Mouse (Mus musculus): Measurements from ENCODE around the gene Immp2l. TPM values are rescaled to one million over a fixed set of nuclear protein-coding genes. Genes with fewer than 3 reads are reported as not detected.

The Immp2l gene
- total RNA-seq, 1 experiment from 2014 or later, result 14.4 TPM

GRCm38 (mm10) chr12:41315871-41316270 is 292.0 kb downstream of the Immp2l start:
- no peak for DNase-seq

- no peak for DNase-seq
These were observed 292.5 kb downstream of the Immp2l start for GRCm38 (mm10) chr12:41316426-41316825.

GRCm38 (mm10) chr12:41317431-41317830 is 293.5 kb downstream of the Immp2l start:
- DNase-seq, result no peak

- no peak for DNase-seq
These were observed 298.1 kb downstream of the Immp2l start for GRCm38 (mm10) chr12:41322018-41322417.

GRCm38 (mm10) chr12:41324418-41324817 is 300.5 kb downstream of the Immp2l start:
- DNase-seq, result no peak

- no peak for DNase-seq
These were observed 301.9 kb downstream of the Immp2l start for GRCm38 (mm10) chr12:41325756-41326155.

- no peak for DNase-seq
These were observed 307.2 kb downstream of the Immp2l start for GRCm38 (mm10) chr12:41330988-41331671.

GRCm38 (mm10) chr12:41345621-41346020 is 321.7 kb downstream of the Immp2l start:
- no peak for DNase-seq

- DNase-seq, result no peak
These were observed 323.6 kb downstream of the Immp2l start for GRCm38 (mm10) chr12:41347494-41347893.

GRCm38 (mm10) chr12:41349386-41349785 is 325.5 kb downstream of the Immp2l start:
- no peak for DNase-seq

- DNase-seq, result no peak
These were observed 325.9 kb downstream of the Immp2l start for GRCm38 (mm10) chr12:41349814-41350213.

- no peak for DNase-seq
These were observed 327.4 kb downstream of the Immp2l start for GRCm38 (mm10) chr12:41351275-41351674.

- no peak for DNase-seq
These were observed 331.0 kb downstream of the Immp2l start for GRCm38 (mm10) chr12:41354857-41355256.

- no peak for DNase-seq
These were observed 332.1 kb downstream of the Immp2l start for GRCm38 (mm10) chr12:41356040-41356439.

- no peak for DNase-seq
These were observed 362.8 kb downstream of the Immp2l start for GRCm38 (mm10) chr12:41386685-41387084.

- DNase-seq, result no peak
These were observed 370.3 kb downstream of the Immp2l start for GRCm38 (mm10) chr12:41394231-41394630.

- no peak for DNase-seq
These were observed 377.2 kb downstream of the Immp2l start for GRCm38 (mm10) chr12:41401136-41401535.

GRCm38 (mm10) chr12:41401923-41402322 is 378.0 kb downstream of the Immp2l start:
- no peak for DNase-seq

GRCm38 (mm10) chr12:41409431-41409830 is 385.5 kb downstream of the Immp2l start:
- no peak for DNase-seq

GRCm38 (mm10) chr12:41416635-41417034 is 392.7 kb downstream of the Immp2l start:
- DNase-seq, result no peak

- no peak for DNase-seq
These were observed 393.2 kb downstream of the Immp2l start for GRCm38 (mm10) chr12:41417099-41417498.

GRCm38 (mm10) chr12:41417961-41418360 is 394.1 kb downstream of the Immp2l start:
- DNase-seq, result no peak

- no peak for DNase-seq
These were observed 401.3 kb downstream of the Immp2l start for GRCm38 (mm10) chr12:41425101-41425679.

- no peak for DNase-seq
These were observed 403.6 kb downstream of the Immp2l start for GRCm38 (mm10) chr12:41427464-41427863.

Measured in adrenal gland, postnatal 25 days (tissue).